Mouse (Mus musculus) kidney, adult 2 months (tissue): ENCODE measurements around the gene Npvf.

Source experiments
- CTCF ChIP-seq: fragments of 200-500 bp; conservative IDR thresholded peaks from 2 replicates; pipeline ENCODE4 v1.5.1; 2011; ENCODE audit warnings: low read depth, mild to moderate bottlenecking, control low read depth, low read length, moderate library complexity, mixed read lengths; ENCODE audit not compliant: insufficient read depth, insufficient read length
- POLR2A ChIP-seq: fragments of 200-500 bp; IDR thresholded peaks from one replicate; pipeline ENCODE4 v1.6.1; 2011; ENCODE audit warnings: low read depth, low read length, control low read depth

DNA sequence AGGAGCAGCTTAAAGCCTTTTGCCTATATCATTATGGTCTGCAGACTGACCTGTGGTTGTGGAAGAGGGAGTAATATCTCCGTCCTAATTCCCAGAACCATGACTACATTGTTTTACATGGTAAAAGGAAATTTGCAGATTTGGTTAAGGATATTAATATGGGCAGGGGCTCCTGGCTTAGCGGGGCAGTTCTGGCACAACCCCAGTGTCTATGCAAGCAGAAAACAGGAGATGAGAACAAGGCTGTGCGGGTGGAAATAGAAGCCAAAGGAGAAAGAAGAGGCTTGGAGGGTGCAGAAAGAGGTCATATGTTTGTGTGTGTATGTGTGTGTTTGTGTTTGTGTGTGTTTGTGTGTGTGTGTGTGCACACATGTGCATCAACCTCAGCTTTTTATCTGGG lies 17.0 kb upstream of the Npvf start:
- TF ChIP-seq CTCF (no peak), POLR2A (no peak)
